Mouse (Mus musculus): ENCODE results near the gene Nmnat2. TPM values are rescaled to one million over a fixed set of nuclear protein-coding genes. Genes with fewer than 3 reads are reported as not detected.

Nmnat2 gene
- total RNA-seq, 2 experiments from 2014 or later = 2.3 to 3.8 TPM

DNA sequence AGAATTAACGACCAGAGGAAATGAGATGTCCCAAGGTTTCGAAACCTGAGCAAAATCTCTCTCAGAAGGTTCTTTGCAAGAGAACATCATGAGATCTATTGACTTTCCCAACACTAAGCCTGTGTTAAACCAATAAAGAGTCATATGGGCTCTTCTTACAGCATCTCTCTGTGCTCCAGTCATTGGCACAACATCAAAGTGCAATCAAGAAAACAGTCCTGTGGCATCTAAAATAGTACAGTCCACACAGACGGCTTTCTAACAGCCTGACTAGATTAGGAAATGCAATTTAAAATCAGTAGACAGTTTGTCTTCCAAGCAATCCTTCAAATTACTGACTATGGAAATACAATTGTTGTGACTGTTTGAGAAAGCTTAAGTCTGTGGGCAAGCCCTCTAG lies 32.2 kb downstream of the Nmnat2 start:
- DNase-seq = no peak

DNA sequence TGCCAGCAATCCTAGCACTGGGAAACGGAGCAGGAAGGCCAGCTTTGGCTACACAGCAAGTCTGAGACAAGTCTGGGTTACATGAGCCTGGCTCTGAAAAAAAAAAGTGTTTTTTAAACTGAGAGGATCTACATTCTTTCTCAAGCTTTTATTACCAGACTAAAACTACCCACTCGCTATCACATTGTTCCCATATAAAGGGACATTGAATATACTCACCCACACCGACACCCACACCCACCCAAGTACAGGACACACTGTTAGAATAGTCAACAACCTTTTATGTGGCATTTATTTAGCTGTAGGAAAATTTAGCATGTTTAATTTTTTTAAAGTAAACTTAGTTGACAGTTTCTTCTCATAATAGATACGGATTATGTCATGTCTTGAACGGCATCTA lies 35.3 kb downstream of the Nmnat2 start:
- no peak for DNase-seq

DNA sequence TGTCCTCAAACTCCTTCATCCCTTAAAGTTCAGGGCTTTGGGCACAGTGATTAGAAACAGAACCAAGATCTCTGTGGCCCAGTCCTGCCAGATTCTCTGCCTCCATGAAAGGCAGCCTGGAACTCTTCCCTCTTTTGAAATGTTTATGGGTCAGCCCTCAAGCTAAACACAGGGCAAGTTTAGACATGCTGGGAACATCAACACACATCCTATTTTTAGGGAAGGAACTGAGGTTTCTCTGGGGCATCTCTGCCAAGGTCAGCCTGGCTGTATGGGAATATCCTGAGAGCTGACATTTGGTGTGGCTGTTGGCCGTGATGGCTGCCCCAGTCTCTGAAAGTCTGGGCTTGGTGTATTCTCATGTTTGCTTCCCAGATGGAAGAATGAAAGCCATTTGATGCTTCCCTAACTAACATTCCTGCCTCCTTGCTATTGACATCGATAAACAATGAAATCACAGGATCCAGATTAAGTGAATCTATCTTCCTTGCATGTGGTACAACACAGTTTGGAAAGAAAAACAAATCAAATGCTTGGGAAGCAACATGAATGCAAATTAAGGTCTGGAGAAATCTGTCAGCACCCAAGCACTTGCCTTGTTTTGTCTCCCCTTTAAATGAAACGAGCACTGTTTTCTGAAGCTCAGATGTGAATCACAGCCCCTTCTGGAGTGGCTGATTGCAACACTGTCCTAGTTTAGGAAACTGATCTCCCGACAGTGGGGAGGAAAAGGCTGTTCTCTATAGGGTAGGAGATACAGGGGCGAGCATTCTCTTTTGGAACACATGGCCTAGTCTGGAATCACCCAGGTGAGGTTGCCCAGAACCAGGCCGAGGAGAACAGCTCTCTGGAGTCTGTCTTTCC lies 37.7 kb downstream of the Nmnat2 start:
- no peak for DNase-seq

DNA sequence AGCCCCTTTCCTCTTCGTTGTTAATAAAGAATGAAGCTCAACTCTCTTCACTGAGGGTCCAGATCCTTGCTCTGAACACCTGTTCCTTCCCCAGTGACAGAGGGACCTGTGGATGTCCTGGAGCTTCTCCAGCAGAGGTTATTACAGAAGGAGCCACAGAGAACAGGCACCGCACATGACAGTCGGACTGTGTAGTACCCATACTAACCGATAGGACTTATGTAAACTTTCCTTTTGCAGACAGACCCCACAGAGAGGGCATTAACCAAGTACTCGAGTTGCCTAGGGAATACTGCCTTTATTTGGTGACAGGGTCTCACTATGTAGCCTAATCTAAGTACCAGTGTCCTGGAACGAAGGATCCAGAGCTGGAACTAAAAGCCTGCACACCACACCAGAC lies 39.0 kb downstream of the Nmnat2 start:
- DNase-seq = no peak

DNA sequence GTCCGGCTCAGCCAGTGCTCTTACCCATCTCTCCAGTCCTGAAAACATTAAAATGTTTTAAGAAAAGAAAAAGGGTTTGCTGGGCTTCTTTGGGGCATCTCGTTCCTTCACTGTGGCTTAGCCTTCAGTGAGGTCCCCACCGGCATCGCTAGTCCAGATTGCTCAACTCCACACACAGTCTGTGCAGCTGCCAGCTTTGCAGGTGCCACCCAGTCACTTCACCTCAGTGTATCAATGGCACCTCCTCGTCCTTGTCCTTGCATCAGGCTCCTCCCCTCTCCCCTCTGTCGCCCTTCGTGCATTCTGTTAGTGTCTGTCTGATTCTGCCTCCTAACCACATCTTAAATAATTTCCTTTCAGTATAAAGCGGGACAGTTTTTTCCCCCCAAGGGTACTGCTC lies 45.2 kb downstream of the Nmnat2 start:
- no peak for DNase-seq

DNA sequence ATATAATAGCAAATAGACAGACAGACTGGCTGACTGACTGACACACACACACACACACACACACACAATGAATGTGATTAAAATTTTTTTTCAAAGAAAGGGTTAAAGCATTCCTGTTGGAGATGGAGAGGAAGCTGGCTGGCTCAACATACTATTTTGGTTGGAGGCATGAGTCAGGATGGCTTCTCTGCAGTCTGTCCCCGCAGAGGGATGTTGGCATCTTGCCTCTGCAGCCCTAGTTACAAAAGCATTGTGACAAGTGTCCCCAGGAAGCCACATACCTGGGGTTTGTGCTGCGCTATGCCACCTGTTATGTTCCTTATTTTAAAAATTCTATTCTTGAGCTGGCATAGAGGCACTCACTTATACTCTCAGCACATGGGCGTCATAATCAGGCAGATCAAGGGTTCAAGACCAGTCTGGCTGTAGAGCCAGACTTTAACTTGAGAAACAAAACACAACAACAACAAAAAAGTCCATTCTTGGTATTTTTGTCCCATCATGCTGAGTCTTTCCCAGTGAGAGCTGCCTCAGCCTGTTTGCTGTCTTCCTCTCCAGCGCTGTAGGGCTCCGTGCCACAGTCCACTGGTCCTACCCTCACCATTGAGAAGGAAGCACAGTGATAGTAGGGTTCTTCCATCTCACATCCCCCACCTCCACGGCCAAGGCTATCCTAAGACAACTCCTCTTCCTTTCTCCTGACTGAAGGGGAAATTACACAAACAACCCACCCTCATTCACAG lies 45.9 kb downstream of the Nmnat2 start:
- DNase-seq = no peak

DNA sequence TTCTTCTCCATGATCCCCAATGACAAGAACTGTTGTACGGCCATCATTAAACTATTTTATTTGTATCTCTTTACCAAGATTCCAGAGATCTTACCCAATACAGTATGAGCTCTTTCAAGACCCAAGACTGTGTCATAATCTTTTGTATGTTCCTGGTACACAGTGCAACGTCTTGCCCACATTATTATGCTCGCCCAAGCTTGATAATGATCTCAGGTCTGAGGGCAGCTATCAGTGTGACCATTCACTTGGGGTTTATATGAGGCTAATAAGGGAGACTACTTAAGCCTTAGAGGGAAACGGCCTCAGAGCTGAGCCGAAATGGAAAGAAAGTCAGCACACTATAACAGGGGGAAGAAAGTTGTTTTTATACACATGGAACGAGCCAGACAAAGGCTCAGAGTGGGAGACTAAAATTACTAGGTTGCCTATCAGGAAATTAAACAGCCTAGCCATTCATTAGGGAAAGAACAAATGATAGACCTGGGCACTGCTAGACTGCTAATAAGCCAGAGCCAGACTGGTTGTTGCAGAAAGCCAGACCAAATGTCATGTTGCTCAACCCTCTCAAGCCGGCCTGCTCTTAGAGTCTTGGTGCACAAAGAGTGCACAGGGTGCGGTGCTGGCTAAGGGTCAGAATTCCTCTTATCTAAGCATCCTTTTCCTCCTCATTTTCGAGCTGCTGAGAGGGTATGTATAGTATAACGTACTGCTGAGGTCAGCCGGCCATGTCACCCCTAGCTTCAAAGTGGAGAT lies 47.7 kb downstream of the Nmnat2 start:
- DNase-seq = no peak

DNA sequence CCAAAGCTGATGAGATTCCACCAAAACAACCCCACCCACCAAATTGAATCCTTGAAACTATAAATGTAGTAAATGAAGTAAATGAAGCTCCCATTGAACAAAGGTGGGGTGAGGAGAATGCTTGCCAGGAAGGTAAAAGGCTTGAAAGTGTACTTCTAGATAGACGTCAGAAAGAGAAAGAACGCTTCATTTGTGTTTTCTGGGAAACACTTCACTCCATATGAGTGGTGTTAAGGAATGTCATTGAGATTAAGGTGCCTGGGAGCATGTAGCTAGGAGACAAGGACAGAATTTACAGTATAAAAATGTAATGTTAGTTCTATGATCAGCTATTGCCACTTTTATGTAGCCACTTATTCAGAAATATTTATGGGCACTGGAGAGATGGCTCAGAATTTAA lies 49.7 kb downstream of the Nmnat2 start:
- no peak for DNase-seq

DNA sequence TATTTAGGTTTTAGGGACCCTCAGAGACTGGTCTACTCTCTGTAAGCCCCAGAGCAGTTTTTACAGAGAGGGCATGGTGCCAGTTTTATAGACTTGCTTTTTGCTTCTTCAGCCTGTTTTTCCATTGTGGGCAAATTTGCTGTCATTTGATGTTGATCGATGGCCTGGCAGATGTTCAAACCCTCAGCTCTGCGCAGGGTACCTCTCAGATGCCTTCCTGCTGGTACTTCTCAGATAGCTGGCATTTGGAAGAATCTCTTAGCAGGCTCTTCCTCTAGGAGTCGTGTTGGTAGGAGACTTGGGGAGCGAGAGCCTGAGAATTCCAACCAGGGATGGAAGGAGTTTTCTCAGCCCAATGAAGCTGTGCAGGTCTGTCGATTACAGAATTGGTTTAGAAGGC lies 51.3 kb downstream of the Nmnat2 start:
- no peak for DNase-seq

DNA sequence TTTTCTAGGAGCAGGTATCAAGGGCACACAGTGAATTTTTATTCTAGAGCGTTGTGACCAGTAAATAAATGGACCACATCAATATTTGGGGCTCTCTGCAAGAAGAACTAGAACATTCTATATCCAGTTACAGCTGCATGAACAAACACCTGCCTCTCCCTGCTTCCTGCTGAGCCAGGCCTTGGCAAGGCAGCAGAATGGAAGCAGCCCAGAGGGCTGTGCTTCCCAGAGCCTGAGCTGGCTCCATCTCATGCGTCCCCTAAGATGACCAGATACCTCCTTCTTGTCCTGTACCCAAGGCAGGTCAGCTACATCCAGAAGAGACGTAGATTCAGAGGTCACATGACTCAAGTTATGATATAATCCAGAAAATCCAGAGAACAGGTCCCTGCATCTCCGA lies 52.0 kb downstream of the Nmnat2 start:
- DNase-seq = peak; percentile 31

DNA sequence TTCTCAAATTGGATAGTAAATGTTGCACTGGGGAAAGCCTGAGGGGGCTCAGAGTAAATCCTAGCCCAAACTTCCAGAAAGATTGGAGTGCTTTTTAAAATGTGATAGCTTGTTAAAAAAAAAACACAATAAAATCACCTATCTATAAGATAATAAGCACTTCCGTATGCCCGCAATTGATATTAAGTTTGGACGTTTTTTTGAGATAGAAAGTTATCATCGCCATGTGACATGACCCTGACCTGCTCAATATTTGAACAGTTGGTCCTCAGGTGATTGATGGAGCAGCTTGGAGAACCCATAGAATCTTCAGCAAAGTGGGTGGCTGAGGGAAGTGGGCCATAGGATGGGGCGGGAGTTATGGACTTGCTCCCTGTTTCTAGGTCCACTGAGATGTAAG lies 52.5 kb downstream of the Nmnat2 start:
- no peak for DNase-seq

DNA sequence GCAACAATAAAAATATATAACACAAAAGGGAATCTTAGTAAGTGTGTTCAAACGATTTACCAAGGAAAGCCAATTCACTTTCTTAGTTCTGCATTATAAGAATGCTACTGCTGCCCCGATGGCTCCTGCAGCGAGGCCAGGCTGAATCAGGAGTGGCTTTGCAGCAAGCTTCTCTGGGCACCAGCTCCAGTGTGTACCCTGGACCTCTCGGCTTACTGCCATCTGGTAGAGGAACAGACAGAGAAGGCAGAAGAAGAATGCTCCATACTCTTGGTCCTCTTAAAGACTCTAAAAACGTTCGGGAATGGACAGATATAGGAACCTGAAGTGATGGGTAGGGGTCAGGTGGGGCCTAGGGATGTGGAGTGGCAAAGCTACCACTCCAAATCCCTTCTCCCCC lies 53.0 kb downstream of the Nmnat2 start:
- DNase-seq = no peak

DNA sequence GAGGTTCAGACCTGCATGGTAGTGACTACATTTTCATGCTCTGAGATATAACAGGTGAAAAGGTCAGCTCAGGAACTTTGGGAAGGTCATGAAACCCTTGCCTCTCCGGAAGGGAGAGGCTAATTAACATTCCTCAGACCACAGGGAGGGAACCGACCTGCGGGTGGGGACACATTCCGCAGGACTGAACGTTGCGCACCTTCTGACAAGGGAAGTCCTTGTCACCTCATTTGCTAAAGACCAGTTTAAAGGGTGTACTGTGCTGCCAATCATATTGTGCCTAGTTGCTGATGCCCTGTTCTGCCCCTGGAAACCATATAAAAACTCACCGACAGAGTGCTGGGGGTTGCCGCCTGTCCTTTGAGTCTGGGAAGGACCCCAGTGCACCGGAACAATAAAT lies 54.5 kb downstream of the Nmnat2 start:
- DNase-seq = no peak

DNA sequence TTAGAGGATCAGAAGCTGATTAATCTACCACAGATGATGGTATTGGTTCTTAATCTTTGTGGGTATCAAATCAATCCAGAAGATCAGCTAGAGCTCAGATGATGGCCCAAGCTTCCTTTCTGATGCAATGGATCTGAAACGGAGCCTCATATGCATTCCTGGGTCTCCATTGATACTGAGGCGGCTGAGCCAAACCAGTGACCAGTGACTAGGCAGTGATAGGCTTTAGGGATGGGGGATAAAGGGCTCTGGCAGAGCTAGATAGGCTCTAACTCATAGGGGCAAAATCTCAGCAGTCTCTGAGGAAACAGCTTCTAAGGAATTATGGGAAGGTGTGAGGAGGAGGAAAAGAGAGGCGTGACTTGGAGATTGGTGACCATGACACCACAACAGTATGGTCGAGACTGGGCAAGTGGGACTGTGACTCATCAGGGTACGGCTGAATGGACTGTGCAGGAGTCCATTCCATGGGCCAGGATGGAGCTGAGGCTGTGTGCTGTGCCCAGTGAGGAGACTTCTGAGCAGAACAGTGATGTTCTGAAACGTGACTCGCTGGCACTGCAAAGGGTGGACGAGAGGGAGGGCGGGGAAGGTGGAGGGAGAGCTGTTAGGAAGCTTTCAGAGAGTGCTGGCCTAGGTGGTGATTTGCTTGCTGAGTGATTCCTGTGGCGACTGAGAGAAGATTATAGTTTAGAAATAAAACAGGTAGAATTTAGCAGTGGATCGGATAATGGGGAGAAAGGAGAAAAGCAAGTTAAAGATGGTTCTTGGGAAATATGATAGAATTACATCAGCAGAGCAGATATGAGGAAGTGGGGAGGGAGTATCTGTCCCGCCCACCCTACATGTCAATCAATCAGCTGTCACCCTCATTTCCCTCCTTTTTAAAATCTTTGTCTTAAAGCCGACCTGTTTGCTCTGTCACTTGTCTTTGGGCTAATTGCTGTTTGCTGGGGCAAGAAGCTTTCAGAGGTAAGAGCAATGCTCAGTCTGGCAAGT lies 55.9 kb downstream of the Nmnat2 start:
- DNase-seq = no peak

DNA sequence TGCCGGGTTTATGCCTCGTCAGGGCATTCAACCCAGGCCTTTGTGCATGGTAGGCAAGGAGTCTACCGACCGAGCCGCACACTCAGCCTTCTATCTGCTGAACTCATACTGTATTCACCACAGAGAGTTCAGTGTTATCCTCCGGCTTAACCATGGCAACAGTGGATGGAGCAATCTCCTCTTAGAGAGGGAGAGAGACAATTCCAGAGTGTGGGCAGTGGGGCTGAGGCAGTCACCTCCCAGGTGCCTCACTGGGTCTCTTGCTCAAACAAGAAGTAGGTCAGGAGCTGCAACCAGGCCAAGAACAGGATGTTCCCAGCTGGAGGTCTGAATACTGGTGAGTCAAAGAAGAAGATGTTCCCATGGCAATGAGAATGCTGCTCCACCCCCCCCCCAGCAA lies 56.8 kb downstream of the Nmnat2 start:
- no peak for DNase-seq

DNA sequence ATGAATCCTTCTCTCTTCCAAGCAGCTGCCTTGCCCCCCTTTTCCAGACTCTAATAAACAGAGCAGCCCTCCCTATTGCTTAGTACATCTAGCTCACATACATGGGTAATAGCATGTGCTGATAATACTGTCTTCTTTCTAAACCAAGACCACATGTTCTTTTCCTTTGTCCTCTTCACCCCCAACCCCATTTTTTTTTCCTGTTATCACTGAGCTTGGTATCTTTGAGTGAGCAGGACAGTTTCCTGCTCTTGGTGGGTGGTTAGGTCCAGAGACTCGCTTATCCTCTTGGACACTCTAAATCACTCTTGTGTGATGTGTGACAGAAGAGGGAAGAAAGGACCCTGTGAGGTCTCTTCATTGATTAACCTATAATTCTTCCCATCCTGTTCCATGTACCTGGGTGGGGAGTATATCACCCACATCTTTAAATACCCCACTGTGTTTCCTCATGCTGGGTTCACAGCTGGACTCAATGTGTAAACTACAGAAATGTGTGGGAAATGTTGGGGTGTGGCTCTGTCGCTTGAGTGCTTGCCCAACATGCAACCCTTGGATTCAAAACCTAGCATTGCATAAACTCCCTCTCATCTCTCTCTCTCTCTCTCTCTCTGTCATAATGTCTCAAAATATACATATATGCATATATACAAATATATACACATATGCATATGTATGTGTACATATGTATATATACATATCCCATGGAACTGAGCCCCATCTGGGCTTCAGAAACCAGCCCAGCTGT lies 58.9 kb downstream of the Nmnat2 start:
- DNase-seq = no peak

DNA sequence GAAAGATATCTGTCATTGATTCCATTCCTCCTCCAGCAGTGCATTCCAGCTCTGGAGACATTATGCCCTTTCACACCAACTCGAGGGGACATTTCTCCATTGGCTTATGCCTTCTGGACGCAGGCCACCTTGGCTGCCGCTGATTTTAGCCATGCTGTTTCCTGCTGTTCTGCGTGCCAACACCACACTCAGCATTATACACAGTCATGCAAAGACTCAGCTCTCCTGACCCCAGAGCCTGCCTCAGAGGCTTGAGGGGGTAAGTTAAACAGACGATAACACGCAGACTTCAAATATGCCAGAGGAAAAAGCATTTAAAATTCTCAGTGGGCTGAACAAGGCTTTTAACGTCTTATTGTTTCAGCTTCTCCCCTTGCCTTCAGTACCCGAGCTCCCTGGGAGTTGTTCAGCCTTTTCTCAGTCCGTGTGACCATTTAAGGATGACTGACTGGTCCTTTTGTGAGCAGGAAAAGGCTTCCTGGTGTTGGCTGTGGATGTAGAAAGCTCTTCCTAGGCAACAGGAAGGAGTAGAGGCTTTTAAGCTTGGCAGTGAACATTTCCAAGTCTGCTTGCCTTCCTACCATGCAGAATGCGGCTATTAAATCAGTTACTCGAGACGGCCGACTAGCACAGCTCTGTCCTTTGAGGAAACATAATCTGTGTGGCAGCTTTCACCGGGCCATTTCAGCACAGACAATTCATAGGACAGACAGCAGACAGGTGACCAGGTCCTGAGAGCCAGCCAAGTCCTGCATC lies 59.8 kb downstream of the Nmnat2 start:
- DNase-seq = peak; percentile 48

DNA sequence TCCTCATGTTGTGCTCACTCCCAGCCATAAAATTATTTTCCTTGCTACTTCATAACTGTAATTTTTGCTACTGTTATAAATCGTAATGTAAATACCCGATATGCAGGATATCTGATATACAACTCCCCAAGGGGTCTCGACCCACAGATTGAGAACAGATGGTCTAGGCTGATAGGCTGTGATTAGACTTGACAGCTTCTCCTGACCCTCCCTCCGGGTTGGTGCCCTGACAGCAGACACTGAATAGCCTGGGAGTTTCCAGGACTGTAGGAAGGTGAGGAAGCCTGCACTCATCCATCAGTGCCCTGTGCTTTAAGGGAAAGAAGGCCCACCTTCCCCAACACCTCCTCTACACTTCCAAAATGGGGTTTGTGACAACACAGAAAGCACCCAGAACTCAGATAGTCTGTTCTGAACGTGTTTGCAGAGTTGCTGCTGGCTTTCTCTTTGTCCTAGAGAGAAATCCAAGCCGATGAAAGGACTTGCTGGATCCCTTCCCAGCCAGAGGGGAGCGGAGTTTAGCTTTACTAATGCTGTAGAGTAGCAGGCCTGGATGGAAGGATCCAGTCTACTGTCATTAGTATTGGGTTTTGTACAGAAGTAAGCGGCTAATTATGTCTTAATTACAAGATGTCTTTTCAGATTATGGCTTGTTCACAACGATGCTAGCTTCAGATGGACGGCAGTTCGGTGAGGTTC lies 61.8 kb downstream of the Nmnat2 start:
- DNase-seq = no peak

DNA sequence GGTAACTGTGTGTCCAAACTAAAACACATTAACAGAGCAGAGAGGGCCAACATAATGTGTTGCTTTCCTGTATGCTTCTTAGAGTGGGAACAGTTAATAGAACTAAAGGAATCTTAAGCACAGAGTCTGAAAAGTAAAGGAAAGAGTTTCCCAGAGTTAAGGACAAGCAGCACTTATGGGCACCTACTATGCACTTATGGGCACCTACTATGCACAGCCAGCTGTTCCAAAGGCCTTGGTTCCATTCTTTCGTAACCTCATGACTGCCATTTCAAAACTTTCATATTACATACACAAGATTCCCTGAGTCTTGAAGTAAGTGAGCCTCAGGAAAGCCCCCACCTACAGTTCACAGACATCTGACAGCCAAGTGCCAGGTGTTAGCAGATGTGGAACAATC lies 64.3 kb downstream of the Nmnat2 start:
- DNase-seq = no peak

DNA sequence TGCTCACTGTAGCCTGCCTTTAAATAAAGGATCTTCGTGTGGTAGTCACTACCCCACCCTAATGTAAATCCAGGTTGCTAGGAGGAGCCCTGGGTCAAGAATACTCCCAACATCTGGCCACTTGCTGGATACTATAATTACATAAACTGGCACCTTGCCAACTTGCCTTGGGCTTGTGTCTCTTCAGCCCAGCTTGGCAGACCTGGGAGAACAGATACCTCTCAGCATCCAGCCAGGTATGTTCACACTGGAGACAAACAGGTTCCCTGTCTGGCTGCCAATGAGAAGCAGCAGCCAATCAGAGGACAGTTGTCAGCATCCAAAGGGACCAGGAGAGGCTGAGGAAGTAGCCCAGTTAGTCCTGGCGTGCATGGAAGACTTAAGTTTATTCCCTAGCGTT lies 64.8 kb downstream of the Nmnat2 start:
- DNase-seq = no peak
